Mouse (Mus musculus): ENCODE results near the gene Parva.

Parva gene

GRCm38 (mm10) chr7:112614046-112614790, 186.9 kb downstream of the Parva start:
- DNase-seq: no peak

- DNase-seq: no peak
Measured at GRCm38 (mm10) chr7:112614791-112615668, 187.7 kb downstream of the Parva start.

GRCm38 (mm10) chr7:112620322-112621179, 193.2 kb downstream of the Parva start:
- no peak for DNase-seq

- no peak for DNase-seq
Measured at GRCm38 (mm10) chr7:112627481-112627880, 200.2 kb downstream of the Parva start.

DNA sequence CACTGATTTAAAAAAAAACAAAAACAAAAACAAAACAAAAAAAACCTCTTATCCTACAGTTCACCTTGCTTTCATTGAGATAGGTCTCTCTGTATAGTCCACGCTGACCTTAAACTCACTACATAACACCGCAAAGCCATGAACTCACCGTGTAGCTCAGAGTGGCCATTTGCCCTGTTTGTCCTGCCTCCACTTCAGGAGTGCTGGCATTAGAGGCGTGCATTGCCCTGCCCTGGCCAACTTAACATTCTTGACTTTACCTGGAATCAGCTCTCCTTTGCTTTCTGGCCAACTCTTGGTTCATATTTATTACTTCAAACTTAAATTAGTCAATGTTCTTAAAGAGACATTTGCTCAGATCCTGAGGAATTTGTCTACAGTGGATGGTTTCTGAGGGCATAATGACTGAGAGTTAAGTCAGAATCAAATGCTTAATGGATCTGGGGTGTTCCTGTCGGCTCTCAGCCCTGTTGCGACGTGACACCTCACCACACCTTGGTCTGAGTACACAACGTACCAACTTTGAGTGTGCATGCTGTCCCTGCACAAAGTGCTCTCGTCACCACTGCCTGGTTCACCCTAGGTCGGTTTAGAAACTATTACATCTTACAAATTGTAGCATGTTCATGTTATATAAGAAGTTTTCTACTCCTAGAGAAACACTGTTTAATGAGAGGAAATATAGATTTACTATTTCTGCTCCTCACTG, 207.4 kb downstream of the Parva start:
- DNase-seq: no peak

DNA sequence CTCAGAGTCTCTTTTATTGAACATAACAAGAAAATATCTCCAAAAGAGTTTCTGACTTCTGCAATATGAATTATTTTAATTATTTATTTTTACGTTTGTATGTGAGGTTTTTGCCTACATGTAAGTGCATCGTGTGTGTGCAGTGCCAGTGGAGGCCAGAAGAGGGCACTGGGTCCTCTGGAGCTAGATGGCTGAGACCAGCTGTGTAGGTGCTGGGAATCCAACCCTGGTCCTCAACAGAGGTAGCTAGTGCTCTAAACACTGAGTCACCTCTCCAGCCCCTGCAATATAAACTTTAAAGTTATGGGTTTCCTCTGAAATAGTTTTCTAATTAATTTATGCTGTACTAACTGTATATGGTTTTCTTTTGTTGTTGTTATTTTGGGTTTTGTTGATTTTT, 208.6 kb downstream of the Parva start:
- DNase-seq: no peak
